9 mouse cellular contexts compared by ENCODE assay signal in the genomic region with DNA sequence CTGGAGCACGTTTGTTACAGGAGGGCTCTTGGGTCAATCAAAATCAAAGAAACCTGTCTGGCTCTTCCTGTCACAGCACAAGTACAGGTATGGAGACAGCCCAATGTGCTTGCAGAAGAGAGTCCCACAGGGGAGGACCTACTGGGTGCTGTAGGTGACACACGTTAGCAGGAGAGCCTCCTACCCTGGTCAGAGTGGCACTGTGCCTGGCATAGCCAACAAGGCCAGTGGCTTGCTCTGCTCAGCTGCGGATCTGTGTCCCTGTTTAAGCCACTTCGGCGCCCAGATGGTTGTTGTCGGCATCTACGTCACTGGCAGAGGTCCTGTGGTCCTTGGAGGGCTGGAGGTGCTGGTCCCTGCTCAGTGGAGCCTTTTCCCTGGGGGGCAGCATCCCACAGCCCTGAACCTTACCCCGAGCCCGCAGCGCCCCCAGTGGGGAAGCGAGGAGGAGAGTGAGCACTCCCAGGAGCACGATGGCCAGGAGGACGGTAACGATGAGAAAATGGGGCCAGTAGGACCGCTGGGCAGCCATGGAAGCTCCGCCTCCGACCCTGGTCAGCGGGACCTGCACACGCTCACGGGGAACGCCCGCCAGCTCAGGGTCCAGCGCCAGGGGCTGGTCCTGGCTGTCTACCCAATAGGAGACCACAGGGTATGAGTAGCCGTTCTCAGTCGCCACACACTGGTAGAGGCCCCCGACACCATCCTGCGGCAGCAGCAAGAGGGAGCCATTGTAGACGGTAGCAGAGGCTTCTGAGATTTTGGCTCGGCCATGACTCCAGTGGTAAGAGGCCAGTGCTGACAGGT. TPM values are rescaled to one million over a fixed set of nuclear protein-coding genes. Genes with fewer than 3 reads are reported as not detected.
DNase-seq lines count a peak whose midpoint lies in the region; ATAC-seq and TF ChIP-seq lines count a peak whose summit lies in the region.
"Had no signal": no experiment of that assay in that cellular context is flagged by ENCODE, and none has a peak within 500 bp of the region (broad histone marks: within the 10 kb centered on the region; RNA-seq: fewer than 3 reads in every experiment).

No protein-coding gene starts in this region.

- H3K4me2 ChIP-seq in hindbrain, embryonic 16.5 days (ENCODE audit: low read length), result peak overlapping the region; percentile 51
- H3K4me2 ChIP-seq in limb, embryonic 15.5 days, result peak overlapping the region; percentile 50
- peak overlapping the region; percentile 38 for H3K4me2 ChIP-seq in midbrain, embryonic 16.5 days (ENCODE audit: low read length)

- H3K4me1 ChIP-seq in thymus, adult 2 months (replicated peaks; ENCODE audit: control insufficient read depth, insufficient read depth, low read length), result peaks cover 6% of the 10 kb centered on the region
- peaks cover 3% of the 10 kb centered on the region for H3K4me1 ChIP-seq in hindbrain, embryonic 16.5 days (ENCODE audit: control insufficient read depth, insufficient read depth, low read depth, low read length)
- peaks cover 36% of the 10 kb centered on the region for H3K4me1 ChIP-seq in limb, embryonic 15.5 days
- 0 out of 2 replicates have a peak, but pooled peaks cover 4% of the 10 kb centered on the region for H3K4me1 ChIP-seq in midbrain, embryonic 16.5 days (ENCODE audit: control insufficient read depth, insufficient read depth, low read length)

- H3K27ac ChIP-seq in thymus, adult 2 months (ENCODE audit: control insufficient read depth, insufficient read depth, low read length), result no peak overlapping the region
- H3K27ac ChIP-seq in hindbrain, embryonic 16.5 days (ENCODE audit: low read depth, low read length), result no peak overlapping the region
- H3K27ac ChIP-seq in limb, embryonic 15.5 days, result no peak overlapping the region; the same call in 1 of the 2 replicates
- no peak overlapping the region for H3K27ac ChIP-seq in midbrain, embryonic 16.5 days (ENCODE audit: low read length)
- H3K27ac ChIP-seq: macrophage had no signal

- H3K27me3 ChIP-seq in thymus, adult 2 months (ENCODE audit: control insufficient read depth, insufficient read depth, low read length), result no peaks in the 10 kb centered on the region
- no peaks in the 10 kb centered on the region for H3K27me3 ChIP-seq in hindbrain, embryonic 16.5 days (replicated peaks; ENCODE audit: control insufficient read depth, insufficient read depth, low read length)
- 0 out of 2 replicates have a peak, but pooled peaks cover 3% of the 10 kb centered on the region for H3K27me3 ChIP-seq in limb, embryonic 15.5 days
- no peaks in the 10 kb centered on the region for H3K27me3 ChIP-seq in midbrain, embryonic 16.5 days (ENCODE audit: control insufficient read depth, insufficient read depth, low read depth, low read length)

- no peaks in the 10 kb centered on the region for H3K36me3 ChIP-seq in thymus, adult 2 months (ENCODE audit: control insufficient read depth, insufficient read depth, low read length)
- peaks cover 9% of the 10 kb centered on the region for H3K36me3 ChIP-seq in hindbrain, embryonic 16.5 days (ENCODE audit: control insufficient read depth, insufficient read depth, low read length)
- H3K36me3 ChIP-seq in limb, embryonic 15.5 days, result 0 out of 2 replicates have a peak, but pooled peaks cover 4% of the 10 kb centered on the region
- peaks cover 32% of the 10 kb centered on the region for H3K36me3 ChIP-seq in midbrain, embryonic 16.5 days (ENCODE audit: control insufficient read depth, insufficient read depth, low read length)

- WGBS in thymus, adult 2 months, result 77% methylated on average over 29 of the region's 29 CpGs
- WGBS in hindbrain, embryonic 16.5 days, result 11% methylated on average over 28 of the region's 29 CpGs
- 13% methylated on average over 29 of the region's 29 CpGs for WGBS in limb, embryonic 15.5 days
- WGBS in midbrain, embryonic 16.5 days, result 11% methylated on average over 26 of the region's 29 CpGs

- peak overlapping the region; percentile 47; the same call in 1 of the 2 replicates for H3K9ac ChIP-seq in hindbrain, embryonic 16.5 days (ENCODE audit: low read depth, low read length)
- no peak overlapping the region for H3K9ac ChIP-seq in limb, embryonic 15.5 days
- H3K9ac ChIP-seq in midbrain, embryonic 16.5 days (ENCODE audit: low read depth, low read length), result 0 out of 2 replicates have a peak overlapping the region, but pooled peaks have one; percentile 28

- peak; percentile 87 for ATAC-seq in hindbrain, embryonic 16.5 days
- peak; percentile 72 for ATAC-seq in limb, embryonic 15.5 days (ENCODE audit: insufficient number of reproducible peaks, low FRiP score, low TSS enrichment, low read depth)
- peak; percentile 64 for ATAC-seq in midbrain, embryonic 16.5 days

- no peak for DNase-seq in thymus, adult 2 months
- DNase-seq in thymus, postnatal 10 days (ENCODE audit: low spot score in 2 of 2), result no peak
- peak; percentile 74 to 83 for DNase-seq in cerebellum, postnatal 36 days
- peak; percentile 45 for DNase-seq in gastrocnemius, adult 18-20 months (ENCODE audit: low spot score)
- DNase-seq in urinary bladder, adult 2 months (ENCODE audit: low spot score), result no peak

- no peak for TF ChIP-seq POLR2A in thymus, adult 2 months (IDR thresholded peaks at IDR 0.05; ENCODE audit: control insufficient read depth, extremely low read depth, insufficient read depth, low read length, poor library complexity)

- 0 out of 2 replicates have a peak, but pooled peaks have one; percentile 8 for TF ChIP-seq CTCF in thymus, adult 2 months (IDR thresholded peaks at IDR 0.05; ENCODE audit: borderline replicate concordance, control insufficient read depth, extremely low read depth, insufficient read depth, low read length, poor library complexity)

- H3K4me3 ChIP-seq in thymus, adult 2 months (ENCODE audit: control insufficient read depth, insufficient read depth, low read length), result no peak overlapping the region
- peak overlapping the region; percentile 24 for H3K4me3 ChIP-seq in hindbrain, embryonic 16.5 days (ENCODE audit: low read length)
- H3K4me3 ChIP-seq in limb, embryonic 15.5 days, result peak overlapping the region; percentile 29
- H3K4me3 ChIP-seq in midbrain, embryonic 16.5 days (ENCODE audit: low read depth, low read length), result no peak overlapping the region; the same call in 1 of the 2 replicates

- H3K9me3 ChIP-seq in hindbrain, embryonic 16.5 days (ENCODE audit: control insufficient read depth, low read length), result no peaks in the 10 kb centered on the region
- H3K9me3 ChIP-seq in limb, embryonic 15.5 days, result no peaks in the 10 kb centered on the region
- H3K9me3 ChIP-seq in midbrain, embryonic 16.5 days (replicated peaks; ENCODE audit: control insufficient read depth, low read length, poor library complexity, severe bottlenecking), result no peaks in the 10 kb centered on the region

RNA-seq across cellular contexts. Expression of a gene that starts 11.7 kb away (rescaled TPM):
- 30.8 and 32.5 TPM in 2 replicates for polyA plus RNA-seq in thymus, adult 2 months (2012; rRNA removed)
- 10 to 100 TPM; 18.4 to 19.1 TPM for total RNA-seq in gastrocnemius, adult 18-20 months (2021)
- polyA plus RNA-seq in hindbrain, embryonic 16.5 days (2015; fragmentation: Nextera tagmentation; extraction: Ambion mirVana), result 40.3 and 42.3 TPM in 2 replicates
- 16.5 and 17.1 TPM in 2 replicates for polyA plus RNA-seq in limb, embryonic 15.5 days (2015; fragmentation: Nextera tagmentation; extraction: Ambion mirVana)
- 36.7 and 39.3 TPM in 2 replicates for polyA plus RNA-seq in midbrain, embryonic 16.5 days (2015; fragmentation: Nextera tagmentation; extraction: Ambion mirVana)
- polyA plus RNA-seq in urinary bladder, adult 2 months (2012; rRNA removed), result 18.7 and 19.8 TPM in 2 replicates

RNA-seq across cellular contexts. Expression of a gene that starts 24.4 kb away (rescaled TPM):
- polyA plus RNA-seq in thymus, adult 2 months (2012; rRNA removed), result 99.3 and 109 TPM in 2 replicates
- total RNA-seq in gastrocnemius, adult 18-20 months (2021), result 1 to 10 TPM; 1.4 to 2.0 TPM
- 32.3 and 32.8 TPM in 2 replicates for polyA plus RNA-seq in hindbrain, embryonic 16.5 days (2015; fragmentation: Nextera tagmentation; extraction: Ambion mirVana)
- polyA plus RNA-seq in limb, embryonic 15.5 days (2015; fragmentation: Nextera tagmentation; extraction: Ambion mirVana), result 23.1 and 24.5 TPM in 2 replicates
- 42.5 and 44.0 TPM in 2 replicates for polyA plus RNA-seq in midbrain, embryonic 16.5 days (2015; fragmentation: Nextera tagmentation; extraction: Ambion mirVana)
- polyA plus RNA-seq in urinary bladder, adult 2 months (2012; rRNA removed), result 63.2 and 63.3 TPM in 2 replicates

RNA-seq across cellular contexts. Expression of a gene that starts 26.5 kb away (rescaled TPM):
- 138 and 151 TPM in 2 replicates for polyA plus RNA-seq in thymus, adult 2 months (2012; rRNA removed)
- 10 to 100 TPM; 16.9 to 17.4 TPM for total RNA-seq in gastrocnemius, adult 18-20 months (2021)
- 30.6 and 34.4 TPM in 2 replicates for polyA plus RNA-seq in hindbrain, embryonic 16.5 days (2015; fragmentation: Nextera tagmentation; extraction: Ambion mirVana)
- 94.9 and 106 TPM in 2 replicates for polyA plus RNA-seq in limb, embryonic 15.5 days (2015; fragmentation: Nextera tagmentation; extraction: Ambion mirVana)
- 18.3 and 19.2 TPM in 2 replicates for polyA plus RNA-seq in midbrain, embryonic 16.5 days (2015; fragmentation: Nextera tagmentation; extraction: Ambion mirVana)
- polyA plus RNA-seq in urinary bladder, adult 2 months (2012; rRNA removed), result 25.4 and 27.2 TPM in 2 replicates

RNA-seq across cellular contexts. Expression of a gene that starts 52.3 kb away (rescaled TPM):
- 1.5 and 2.7 TPM in 2 replicates for polyA plus RNA-seq in thymus, adult 2 months (2012; rRNA removed)
- total RNA-seq in gastrocnemius, adult 18-20 months (2021), result not detected
- not detected in 2 replicates for polyA plus RNA-seq in hindbrain, embryonic 16.5 days (2015; fragmentation: Nextera tagmentation; extraction: Ambion mirVana)
- 0.88 and 1.7 TPM in 2 replicates for polyA plus RNA-seq in limb, embryonic 15.5 days (2015; fragmentation: Nextera tagmentation; extraction: Ambion mirVana)
- 0.88 TPM in 1 of 2 replicates, not detected in the other for polyA plus RNA-seq in midbrain, embryonic 16.5 days (2015; fragmentation: Nextera tagmentation; extraction: Ambion mirVana)
- 0.27 and 0.89 TPM in 2 replicates for polyA plus RNA-seq in urinary bladder, adult 2 months (2012; rRNA removed)
- polyA plus RNA-seq: macrophage had no signal

RNA-seq across cellular contexts. Expression of a gene that starts 58.1 kb away (rescaled TPM):
- polyA plus RNA-seq in thymus, adult 2 months (2012; rRNA removed), result 2.2 and 3.8 TPM in 2 replicates
- not detected for total RNA-seq in gastrocnemius, adult 18-20 months (2021)
- not detected in 2 replicates for polyA plus RNA-seq in hindbrain, embryonic 16.5 days (2015; fragmentation: Nextera tagmentation; extraction: Ambion mirVana)
- 1.5 and 2.4 TPM in 2 replicates for polyA plus RNA-seq in limb, embryonic 15.5 days (2015; fragmentation: Nextera tagmentation; extraction: Ambion mirVana)
- polyA plus RNA-seq in midbrain, embryonic 16.5 days (2015; fragmentation: Nextera tagmentation; extraction: Ambion mirVana), result 1.3 TPM in 1 of 2 replicates, not detected in the other
- 21.5 and 24.7 TPM in 2 replicates for polyA plus RNA-seq in urinary bladder, adult 2 months (2012; rRNA removed)
- polyA plus RNA-seq: macrophage had no signal

Comparison
In these comparisons a context has a peak if more than half of its experiments do, and no peak if none do; other contexts are left out.
1. DNase-seq: peak in cerebellum, postnatal 36 days (2 of 2) and gastrocnemius, adult 18-20 months (single experiment); none in thymus, adult 2 months (single experiment), thymus, postnatal 10 days (0 of 2) and urinary bladder, adult 2 months (single experiment).
2. H3K4me3 ChIP-seq: peak in hindbrain, embryonic 16.5 days (single experiment) and limb, embryonic 15.5 days (single experiment); none in thymus, adult 2 months (single experiment) and midbrain, embryonic 16.5 days (single experiment).
3. Peak in every context shown above with its lines, with median percentiles within 50 percentile points of each other: ATAC-seq and H3K4me2 ChIP-seq.